Mouse (Mus musculus) gastrocnemius, adult 2 months (tissue): Measurements from ENCODE around the gene Vps53. TPM values are rescaled to one million over a fixed set of nuclear protein-coding genes. Genes with fewer than 3 reads are reported as not detected.
A peak's percentile ranks its signal among the peaks of the same experiment; 100 is the strongest.
"Not testable (repeated sequence)": the region's sequence is repeated elsewhere in the genome, so short reads cannot be mapped to it uniquely, and the experiment has no call there.

Experiments
- DNase-seq: peaks from one replicate; pipeline ENCODE4 v3.0.0; 2022
- H3K27ac ChIP-seq: fragments of 200-600 bp; 2 replicates; pipeline ENCODE4 v1.8.1; 2022; ENCODE audit warnings: mild to moderate bottlenecking
- H3K4me3 ChIP-seq: fragments of 200-600 bp; 2 replicates; pipeline ENCODE4 v1.8.1; 2022; ENCODE audit warnings: mild to moderate bottlenecking, moderate library complexity
- CTCF ChIP-seq: fragments of 200-600 bp; IDR thresholded peaks from 2 replicates; pipeline ENCODE4 v1.8.1; 2022; ENCODE audit warnings: antibody characterized with exemption, mild to moderate bottlenecking, moderate library complexity
- intact Hi-C: fragments of 180-260 bp; cut with DNase I; formaldehyde crosslinking; loops from one replicate; pipeline ENCODE4 v1.15.1; 2025
- total RNA-seq, 2 experiments: library from RNA; stranded (reverse); gene quantifications; 2 replicates each; pipeline ENCODE4 v1.2.3; 2021

Vps53 gene
- total RNA-seq, 2 experiments from 2014 or later: 22.0 to 22.1 TPM

DNA sequence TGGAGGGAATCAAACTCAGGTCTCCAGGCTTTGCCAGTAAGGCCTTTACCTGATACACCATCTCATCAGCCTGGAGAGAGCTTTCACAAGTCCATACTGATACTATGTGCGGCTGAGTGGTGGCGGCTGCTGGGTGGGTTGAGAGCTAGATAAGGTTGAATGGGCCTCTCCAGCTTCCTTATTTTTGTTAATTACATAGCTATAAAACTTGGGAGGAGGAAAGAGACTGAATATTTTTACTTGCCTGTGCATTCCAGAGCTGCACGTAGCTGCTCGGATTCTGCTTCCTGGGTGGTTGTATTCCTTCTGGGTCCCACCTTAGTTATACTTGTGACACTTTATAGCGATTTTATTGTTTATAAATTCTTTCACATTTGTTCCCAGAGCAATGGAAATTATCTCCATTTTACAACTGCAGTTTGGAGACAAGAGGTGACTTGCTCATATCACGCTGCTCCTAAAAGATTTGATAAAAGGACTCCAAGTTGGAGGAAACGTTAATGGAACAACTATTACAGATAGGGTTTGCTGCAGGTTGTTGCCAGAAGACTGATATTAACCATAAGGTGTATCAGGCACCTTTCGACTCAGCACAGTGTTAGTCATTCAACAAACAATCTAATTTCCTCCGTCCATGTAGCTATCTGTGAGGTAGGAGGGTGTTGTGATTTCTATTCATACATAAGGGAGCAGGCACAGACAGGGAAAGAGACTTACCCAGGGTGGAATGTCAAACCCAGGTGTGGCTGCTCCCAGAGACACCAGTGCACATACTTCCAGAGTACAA lies 168.4 kb downstream of the Vps53 start:
- intact Hi-C loops: no loop called here
- no peak for TF ChIP-seq CTCF

DNA sequence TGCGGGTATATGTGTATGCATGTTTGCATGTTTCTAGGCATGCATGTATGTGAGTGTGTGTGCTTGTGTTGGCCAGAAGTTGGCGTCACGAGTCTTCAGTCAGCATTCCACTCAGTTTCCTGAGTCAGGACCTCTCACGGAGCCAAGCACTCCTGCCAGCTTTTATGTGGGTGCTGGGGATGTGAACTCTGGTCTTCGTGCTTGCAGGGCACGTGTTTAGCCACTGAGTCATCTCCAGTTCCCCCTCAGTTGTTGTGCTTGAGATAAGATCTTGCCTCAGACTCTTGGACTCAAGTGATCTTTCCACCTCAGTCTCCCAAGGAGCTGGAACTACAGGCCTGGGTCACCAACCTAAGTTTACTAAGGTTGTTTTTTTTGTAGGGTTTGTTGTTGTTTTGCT lies 170.3 kb downstream of the Vps53 start:
- TF ChIP-seq CTCF: no peak
- no peak overlapping the region for H3K27ac ChIP-seq
- DNase-seq: no peak
- no peak overlapping the region for H3K4me3 ChIP-seq
- intact Hi-C loops: no loop called here

More for the DNA sequence above, 168.4 kb downstream of the Vps53 start:
- peak; percentile 4 for DNase-seq
- Histone ChIP-seq H3K4me3 (no peak overlapping the region), H3K27ac (no peak overlapping the region)

DNA sequence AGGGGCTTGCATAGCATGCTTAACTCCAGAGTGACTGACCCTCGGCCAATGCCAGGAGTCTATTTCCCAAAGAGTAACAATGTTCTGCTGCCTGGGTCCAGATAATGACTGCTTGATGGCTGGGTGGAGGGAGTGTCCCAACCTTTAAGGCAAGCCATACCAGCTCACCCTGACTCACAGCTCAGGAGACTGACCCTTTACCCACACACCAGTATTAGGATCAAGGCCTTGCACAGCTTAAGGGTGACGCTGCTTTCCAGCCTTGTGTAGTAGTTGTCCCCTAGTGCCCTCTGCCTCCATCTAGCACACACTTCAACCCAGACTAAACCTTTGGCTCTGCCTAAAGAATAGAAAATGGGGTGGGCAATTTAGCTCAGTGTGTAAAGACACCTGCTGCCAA lies 171.3 kb downstream of the Vps53 start:
- intact Hi-C loops: no loop called here
- H3K27ac ChIP-seq: no peak overlapping the region
- DNase-seq: no peak
- no peak overlapping the region for H3K4me3 ChIP-seq
- no peak for TF ChIP-seq CTCF

DNA sequence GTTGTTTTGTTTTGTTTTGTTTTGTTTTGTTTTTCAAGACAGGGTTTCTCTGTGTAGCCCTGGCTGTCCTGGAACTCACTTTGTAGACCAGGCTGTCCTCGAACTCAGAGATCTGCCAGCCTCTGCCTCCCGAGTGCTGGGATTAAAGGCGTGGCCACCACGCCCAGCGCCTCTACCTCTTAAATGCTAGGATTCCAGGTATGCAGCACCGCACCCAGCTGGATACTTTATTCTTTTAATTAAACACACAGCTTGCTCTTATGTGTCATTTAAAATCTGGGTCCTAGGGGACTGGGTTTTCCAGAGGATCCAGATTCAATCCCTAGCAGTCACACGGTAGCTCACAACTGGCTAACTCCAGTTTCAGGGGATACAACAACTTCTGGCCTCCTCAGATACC lies 175.2 kb downstream of the Vps53 start:
- intact Hi-C loops, H3K4me3 ChIP-seq, DNase-seq, H3K27ac ChIP-seq: not testable (repeated sequence)

DNA sequence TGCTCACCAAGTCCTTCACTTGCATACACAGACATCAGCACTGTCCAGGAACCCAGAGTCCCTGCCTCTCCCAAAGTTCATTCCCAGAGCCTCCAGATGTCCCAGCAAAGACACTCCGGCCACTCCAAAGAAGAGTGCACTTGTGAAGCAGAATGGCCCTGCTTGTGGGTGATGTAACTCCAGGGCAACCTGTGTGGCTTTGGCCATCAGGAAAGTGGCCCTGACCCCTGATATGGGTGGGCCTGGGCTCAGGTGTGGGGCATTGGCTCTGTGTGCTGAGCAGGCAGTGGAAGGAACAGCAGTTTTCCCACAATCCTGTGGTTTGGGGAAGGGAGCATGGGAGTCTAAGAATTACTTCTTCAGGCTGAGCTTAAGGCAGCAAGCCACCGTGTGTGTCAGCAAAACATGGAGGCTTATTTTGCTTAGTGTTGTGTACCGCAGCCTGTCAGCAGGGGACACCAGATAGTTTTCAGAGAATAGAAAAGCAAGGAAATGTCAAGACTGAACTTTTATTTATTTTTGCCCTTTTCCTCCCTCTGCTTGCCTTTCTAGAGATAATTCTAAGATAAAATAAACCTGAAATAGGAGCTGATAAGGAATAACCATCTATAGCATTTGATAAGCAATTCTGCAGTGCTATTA lies 178.1 kb downstream of the Vps53 start:
- intact Hi-C loops: no loop called here
- no peak overlapping the region for H3K27ac ChIP-seq
- peak; percentile 40 for TF ChIP-seq CTCF
- no peak for DNase-seq
- H3K4me3 ChIP-seq: no peak overlapping the region

DNA sequence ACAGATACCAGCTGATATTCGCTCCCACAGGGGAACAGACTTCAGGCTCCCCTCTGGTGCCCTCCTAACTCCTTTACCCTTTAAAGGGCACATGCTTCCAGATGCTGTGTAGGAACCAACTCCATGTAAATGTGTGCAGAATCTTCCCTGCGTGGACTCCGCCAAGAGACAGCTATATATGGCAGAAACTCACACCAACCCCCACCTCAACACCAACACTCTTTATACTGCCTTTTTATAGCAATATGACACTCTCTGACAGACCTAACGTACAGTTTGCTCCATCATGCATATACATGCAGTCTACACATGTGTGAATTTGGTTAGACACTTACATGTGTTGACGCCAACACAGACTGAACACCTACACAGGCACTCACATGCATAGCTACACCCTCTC lies 178.7 kb downstream of the Vps53 start:
- intact Hi-C loops: no loop called here
- H3K27ac ChIP-seq: no peak overlapping the region
- TF ChIP-seq CTCF: no peak
- DNase-seq: no peak
- H3K4me3 ChIP-seq: no peak overlapping the region

DNA sequence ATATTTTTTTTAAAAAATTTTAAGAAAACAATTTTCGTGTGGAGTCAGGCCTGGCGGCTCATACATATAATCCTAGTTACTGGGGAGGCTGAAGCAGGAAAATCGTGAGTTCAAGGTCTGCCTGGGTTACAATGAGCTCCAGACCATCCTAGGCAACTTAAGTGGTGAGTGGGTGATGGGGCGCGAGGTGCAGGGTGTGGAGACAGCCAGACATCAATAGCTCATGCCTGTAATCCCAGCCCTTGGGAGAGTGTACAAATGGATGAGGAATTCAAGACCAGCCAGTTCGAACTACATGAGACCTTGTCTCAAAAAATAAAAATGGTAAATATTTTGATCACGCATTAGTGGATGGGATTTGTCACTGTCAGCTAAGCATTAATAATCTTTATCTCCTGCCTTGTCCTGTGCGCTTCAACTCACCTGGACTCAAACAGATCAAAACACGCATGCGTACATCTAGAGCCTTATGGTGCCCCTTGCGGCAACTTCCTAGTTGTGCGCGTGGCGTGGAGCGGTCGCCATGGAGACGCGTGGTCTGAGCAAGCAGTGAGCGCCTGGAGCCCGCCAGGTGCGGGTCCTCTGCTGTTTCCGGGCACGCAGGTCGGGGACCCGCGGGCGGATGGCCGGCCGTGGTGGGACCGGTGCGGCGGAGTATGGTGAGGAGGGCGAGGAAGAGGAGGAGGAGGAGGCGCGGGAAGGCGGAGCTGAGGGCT lies 179.8 kb downstream of the Vps53 start, which contains the start of gene 1700016K19Rik:
1700016K19Rik (plus strand) TSS at position 473 of the 716 bp plus-strand sequence.
- peak; percentile 66 for TF ChIP-seq CTCF
- H3K27ac ChIP-seq: no peak within 1 kb of the TSS
- intact Hi-C loops: no loop called here
- peak; percentile 78 for DNase-seq
- peak within 1 kb of the TSS; percentile 76 for H3K4me3 ChIP-seq

Other genes with a start within 250 kb of the Vps53 start
- gene Rph3al, start 241.2 kb downstream of the Vps53 start, total RNA-seq: 10 to 100 TPM; 12.7 to 15.0 TPM
- not detected for gene 1700016K19Rik, start 179.7 kb downstream of the Vps53 start, total RNA-seq
- gene Rflnb, start 151.9 kb downstream of the Vps53 start, total RNA-seq: 10 to 100 TPM; 13.2 to 21.8 TPM
- gene Fam57a, start within 50 bp of the Vps53 start, total RNA-seq: 1 to 10 TPM; 1.4 to 2.0 TPM
- gene Dbil5, start 38.0 kb upstream of the Vps53 start, total RNA-seq: not detected
- gene Gemin4, start 38.0 kb upstream of the Vps53 start, total RNA-seq: 1 to 10 TPM; 3.0 to 3.9 TPM
- 10 to 100 TPM; 11.3 to 16.2 TPM for gene Mrm3, start 64.1 kb upstream of the Vps53 start, total RNA-seq
- 10 to 100 TPM; 21.9 to 24.2 TPM for gene Glod4, start 64.1 kb upstream of the Vps53 start, total RNA-seq
- 10 to 100 TPM; 42.0 to 49.3 TPM for gene Nxn, start 219.5 kb upstream of the Vps53 start, total RNA-seq
- 10 to 100 TPM; 29.0 to 45.0 TPM for gene Timm22, start 227.3 kb upstream of the Vps53 start, total RNA-seq